Mouse (Mus musculus) layer of hippocampus, postnatal 10 days (tissue): Measurements from ENCODE around the gene Siglech. TPM values are rescaled to one million over a fixed set of nuclear protein-coding genes. Genes with fewer than 3 reads are reported as not detected.

Source experiments
- total RNA-seq, 2 experiments: library from RNA; stranded (reverse); gene quantifications; 2 replicates each; pipeline ENCODE4 v1.2.3; 2021

Siglech gene
- total RNA-seq, 2 experiments from 2014 or later: 9.1 to 9.7 TPM

Other genes with a start within 250 kb of the Siglech start
- 10 to 100 TPM; 25.9 to 27.5 TPM for gene Tubgcp5, start 26.0 kb downstream of the Siglech start, total RNA-seq
- 100 to 1,000 TPM; 115 TPM for gene Cyfip1, start 73.6 kb downstream of the Siglech start, total RNA-seq
- 10 to 100 TPM; 56.1 to 62.7 TPM for gene Nipa2, start 194.3 kb downstream of the Siglech start, total RNA-seq